Mouse (Mus musculus) embryo, embryonic 10 days (tissue): ENCODE data around the gene Erbb4.

Experiments used
- DNase-seq: peaks from one replicate; pipeline ENCODE4 v3.0.0-alpha.2; 2015; ENCODE audit warnings: low spot score

Gene Erbb4

DNA sequence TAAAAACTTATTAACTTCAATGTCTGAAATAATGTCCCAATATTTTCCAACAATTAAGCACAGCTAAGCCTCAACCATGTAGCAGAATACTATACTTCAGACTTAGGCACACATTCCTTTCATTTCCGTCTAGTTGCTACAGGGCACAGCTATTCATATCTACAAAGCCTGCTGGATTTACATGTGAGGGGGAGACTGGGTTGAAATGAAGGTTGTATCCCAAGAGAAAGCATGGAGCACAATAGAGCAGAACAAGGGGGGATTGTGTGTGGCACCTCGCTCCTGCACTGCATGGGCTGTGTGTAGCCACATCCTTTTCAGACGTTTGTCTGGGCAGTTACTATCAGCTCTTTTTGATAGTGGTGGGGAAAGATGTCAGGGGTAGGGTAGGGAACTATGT is 83.0 kb downstream of the Erbb4 start:
- peak; percentile 51 for DNase-seq

- DNase-seq, result peak; percentile 7
Measured at GRCm38 (mm10) chr1:69023157-69023925, 84.5 kb downstream of the Erbb4 start.

DNA sequence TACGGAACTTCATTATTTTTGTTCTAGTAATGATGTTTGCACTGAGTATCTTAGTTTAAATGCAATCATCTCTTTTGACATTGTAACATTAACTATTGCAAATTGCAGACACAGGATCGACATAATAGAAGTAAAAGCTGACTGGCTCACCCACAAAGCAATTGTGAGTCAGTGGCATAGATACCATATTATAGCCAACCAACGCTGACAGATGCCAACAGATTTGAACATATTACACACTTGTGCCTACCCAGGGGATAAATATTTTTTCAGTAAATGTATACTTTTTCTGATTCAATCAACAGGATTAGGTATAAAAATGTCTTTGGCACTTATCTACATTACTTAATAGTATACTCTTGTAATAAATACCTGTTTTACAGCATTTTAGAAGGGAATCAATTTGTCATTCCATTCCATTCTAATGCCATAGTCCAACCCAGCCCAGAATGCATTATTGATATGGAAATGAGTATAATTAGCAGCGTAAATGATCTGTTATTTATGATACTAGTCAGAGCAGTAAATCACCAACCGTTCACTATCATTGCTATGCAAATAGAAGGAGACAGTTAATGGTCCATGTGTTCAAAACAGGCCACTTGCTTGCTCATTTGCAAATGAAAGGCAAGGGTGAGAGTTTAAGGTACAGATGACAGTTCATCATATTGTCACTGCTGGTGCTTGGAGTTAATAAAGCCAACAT is 97.9 kb downstream of the Erbb4 start:
- no peak for DNase-seq

DNA sequence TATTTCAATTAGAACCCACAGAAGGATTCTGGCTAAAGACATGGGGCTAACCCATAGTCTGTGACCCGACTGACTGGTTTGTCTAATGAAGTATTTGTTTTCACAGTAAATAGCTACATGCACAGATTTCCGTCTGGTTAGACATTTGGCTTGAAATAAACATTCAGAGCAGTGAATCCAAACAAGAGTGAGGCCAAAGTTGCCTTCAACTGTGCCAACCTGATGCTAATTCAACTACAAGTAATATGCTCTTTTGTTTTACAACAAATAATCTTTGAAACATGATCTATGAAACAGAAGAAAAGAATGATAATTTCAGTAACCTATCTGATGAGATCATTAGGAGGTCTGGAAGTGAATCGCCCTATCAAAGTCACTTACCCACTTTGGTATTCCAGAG is 106.5 kb downstream of the Erbb4 start:
- DNase-seq, result no peak

- DNase-seq, result no peak
Measured at GRCm38 (mm10) chr1:68979251-68979650, 128.6 kb downstream of the Erbb4 start.

DNA sequence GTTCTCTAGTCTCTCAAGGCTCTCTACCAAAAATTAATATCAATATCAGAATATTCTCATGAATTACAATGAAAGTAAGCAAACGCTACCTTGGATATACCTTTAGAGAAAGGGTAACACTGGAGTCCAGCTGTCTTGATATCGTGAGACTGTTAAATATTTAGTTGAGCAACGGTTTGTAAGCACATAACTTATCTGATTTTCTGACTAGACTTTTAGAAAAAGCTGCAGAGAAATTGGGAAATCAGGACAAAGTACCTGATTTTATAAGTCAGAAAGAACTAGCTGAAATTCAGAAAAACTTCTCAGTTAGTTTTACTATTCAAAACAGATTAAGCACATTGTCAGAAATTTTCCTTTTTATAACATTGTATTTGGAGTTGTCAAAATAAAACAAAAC is 129.3 kb downstream of the Erbb4 start:
- no peak for DNase-seq

DNA sequence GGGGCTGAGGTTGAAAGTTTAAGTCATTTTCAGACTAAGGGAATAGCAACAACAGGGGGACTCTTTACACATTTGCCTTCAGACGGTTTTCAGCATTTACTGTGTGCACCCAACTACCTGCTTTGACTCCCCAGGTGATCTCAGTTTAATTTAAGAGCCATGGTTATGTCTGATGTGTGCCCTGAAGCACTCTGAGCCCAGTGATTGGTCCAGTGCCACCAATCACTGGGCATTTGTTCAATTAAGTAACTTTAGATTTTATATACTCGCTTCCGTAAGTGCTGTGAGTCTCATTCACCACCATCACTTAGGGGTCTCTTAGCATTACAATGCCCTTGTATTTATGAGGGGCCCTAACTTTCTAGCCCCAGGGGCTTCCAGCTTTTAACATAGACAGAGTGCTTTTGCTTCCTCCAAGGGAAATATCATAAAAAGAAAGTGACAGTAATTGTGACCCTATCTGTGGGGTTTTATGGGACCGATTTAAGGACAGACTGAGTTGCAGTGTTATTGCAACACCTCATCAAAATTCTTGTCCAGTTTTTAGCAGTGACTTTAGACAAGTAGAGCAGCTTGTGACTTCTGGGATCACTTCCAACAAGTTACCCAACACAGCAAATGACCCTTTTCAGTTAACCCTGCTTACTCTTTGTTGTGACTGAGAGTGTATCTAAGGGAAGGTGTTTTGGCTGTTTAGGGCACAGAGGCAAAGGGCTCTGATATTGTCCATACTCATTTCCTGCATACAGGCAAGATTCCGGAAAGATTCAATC is 134.3 kb downstream of the Erbb4 start:
- no peak for DNase-seq

- DNase-seq, result no peak
Measured at GRCm38 (mm10) chr1:68964127-68964526, 143.7 kb downstream of the Erbb4 start.

DNA sequence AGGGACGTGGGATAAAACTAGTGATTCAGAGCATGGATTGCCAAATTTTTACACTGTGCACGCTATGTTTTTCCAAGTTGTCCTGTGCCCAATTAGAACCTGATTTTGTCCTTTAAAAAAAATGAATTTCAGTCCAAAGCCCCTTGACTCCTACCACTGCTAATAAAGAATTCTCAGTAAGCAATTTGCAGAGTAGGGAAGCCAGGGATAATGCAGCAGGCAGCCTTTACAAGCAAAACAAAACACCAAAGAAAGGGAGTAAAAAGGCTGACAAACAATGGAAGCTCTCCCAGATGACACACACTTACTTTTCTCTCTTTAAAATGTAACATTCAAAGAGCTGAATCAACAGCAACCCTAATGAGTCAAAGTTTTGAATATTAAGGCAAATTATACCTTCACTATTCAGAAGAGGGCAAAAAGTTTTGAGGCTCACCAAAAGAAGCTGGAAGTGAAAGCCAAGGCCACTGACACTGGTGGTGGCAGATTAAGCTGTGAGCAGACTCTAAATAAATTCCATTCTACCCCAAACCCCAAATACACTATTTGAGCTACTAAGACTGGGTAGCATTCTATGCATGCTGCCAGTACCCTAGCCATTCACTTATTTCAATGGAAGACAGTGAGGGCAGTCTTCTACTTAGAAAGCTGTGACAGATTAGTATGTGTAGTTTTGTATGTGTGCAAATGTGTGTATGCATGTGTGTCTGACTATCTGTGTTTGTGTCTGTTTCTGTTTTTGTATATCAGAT is 146.3 kb downstream of the Erbb4 start:
- DNase-seq, result no peak

- DNase-seq, result peak; percentile 8
Measured at GRCm38 (mm10) chr1:68956766-68957533, 150.9 kb downstream of the Erbb4 start.

GRCm38 (mm10) chr1:68955482-68955881 is 152.4 kb downstream of the Erbb4 start:
- DNase-seq, result no peak

- peak; percentile 12 for DNase-seq
Measured at GRCm38 (mm10) chr1:68943141-68943540, 164.7 kb downstream of the Erbb4 start.

- no peak for DNase-seq
Measured at GRCm38 (mm10) chr1:68934804-68935203, 173.1 kb downstream of the Erbb4 start.

DNA sequence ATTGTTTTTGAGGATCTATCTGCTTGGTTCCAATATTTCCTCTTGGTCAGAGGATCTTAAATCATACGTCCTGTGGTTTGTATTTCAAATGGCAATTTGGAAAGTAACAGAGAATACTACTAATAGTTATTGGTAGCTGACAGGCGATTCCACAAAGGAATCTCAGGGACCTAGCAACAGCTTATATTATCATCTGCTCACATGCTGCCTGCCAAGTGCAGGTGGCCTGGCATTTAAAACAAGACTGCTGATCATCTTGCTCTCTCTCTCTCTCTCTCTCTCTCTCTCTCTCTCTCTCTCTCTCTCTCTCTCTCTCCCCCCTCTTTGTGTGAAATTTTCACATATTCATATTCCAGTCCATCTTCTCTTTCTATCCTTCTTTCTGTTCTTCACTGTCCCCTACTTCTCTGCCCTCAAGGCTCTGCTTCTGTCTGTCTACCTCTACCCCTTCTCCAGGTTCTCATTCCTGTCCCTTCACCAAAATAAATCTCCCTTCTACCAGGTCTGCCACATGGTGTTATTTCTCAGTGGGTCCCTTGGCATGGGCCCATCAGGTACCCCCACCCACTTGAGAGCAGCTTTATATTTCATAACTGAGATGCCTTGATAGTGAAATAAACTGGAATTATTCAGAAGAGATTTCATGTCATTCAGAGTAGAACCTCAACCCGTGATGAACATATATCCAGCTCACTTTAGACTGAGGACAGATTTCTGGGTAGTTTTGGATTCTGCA is 174.4 kb downstream of the Erbb4 start:
- DNase-seq, result no peak

- DNase-seq, result no peak
Measured at GRCm38 (mm10) chr1:68917828-68918227, 190.0 kb downstream of the Erbb4 start.

- no peak for DNase-seq
Measured at GRCm38 (mm10) chr1:68892041-68892440, 215.8 kb downstream of the Erbb4 start.

DNA sequence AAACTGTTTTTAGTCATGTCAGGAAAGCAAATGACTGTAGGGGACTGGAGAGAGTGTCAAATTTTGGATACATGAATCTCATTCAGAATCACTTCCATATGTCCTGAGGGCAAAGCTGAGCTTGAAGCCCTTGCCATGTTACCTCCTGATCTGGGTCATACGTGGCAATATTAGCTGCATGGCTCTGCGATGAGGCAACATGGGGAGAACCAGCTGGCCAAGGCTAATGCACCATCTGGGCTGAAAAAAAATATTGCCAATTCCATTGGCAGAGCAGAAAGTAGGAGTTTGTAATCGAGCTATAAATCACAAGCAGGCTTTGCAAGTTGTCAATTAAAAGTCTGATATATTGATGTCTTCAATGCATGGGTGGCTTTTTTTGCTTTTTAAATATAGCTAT is 221.0 kb downstream of the Erbb4 start:
- peak; percentile 7 for DNase-seq

GRCm38 (mm10) chr1:68874954-68875353 is 232.9 kb downstream of the Erbb4 start:
- DNase-seq, result no peak

GRCm38 (mm10) chr1:68873635-68874020 is 234.2 kb downstream of the Erbb4 start:
- no peak for DNase-seq

- no peak for DNase-seq
Measured at GRCm38 (mm10) chr1:68872976-68873634, 234.8 kb downstream of the Erbb4 start.
